Mouse (Mus musculus) embryonic facial prominence, embryonic 14.5 days (tissue): ENCODE results near the gene Zfp612. TPM values are rescaled to one million over a fixed set of nuclear protein-coding genes. Genes with fewer than 3 reads are reported as not detected.

Experiments
- ATAC-seq: fragments of 200-750 bp; cut with Nextera tagmentation; 2 replicates; pipeline ENCODE4 v1.8.0; 2017; ENCODE audit warnings: low read depth, moderate number of reproducible peaks, moderate TSS enrichment
- DNase-seq: peaks from one replicate; pipeline ENCODE4 v3.0.0-alpha.2; 2015; ENCODE audit warnings: low spot score
- H3K27ac ChIP-seq: fragments of 300-500 bp; sonication (generic); replicated peaks from 2 replicates; pipeline ENCODE4 v1.5.1; 2014; ENCODE audit warnings: low read depth, mild to moderate bottlenecking, low read length, moderate library complexity
- H3K27me3 ChIP-seq: fragments of 300-500 bp; sonication (generic); replicated peaks from 2 replicates; pipeline ENCODE4 v1.6.1; 2014; ENCODE audit warnings: low read length; ENCODE audit not compliant: control insufficient read depth, insufficient read depth
- H3K36me3 ChIP-seq: fragments of 300-500 bp; sonication (generic); 2 replicates; pipeline ENCODE4 v1.6.1; 2014; ENCODE audit warnings: low read length, mixed read lengths; ENCODE audit not compliant: control insufficient read depth, insufficient read depth
- H3K4me1 ChIP-seq: fragments of 300-500 bp; sonication (generic); 2 replicates; pipeline ENCODE4 v1.6.1; 2014; ENCODE audit warnings: antibody characterized with exemption, low read length; ENCODE audit not compliant: control insufficient read depth, insufficient read depth
- H3K4me2 ChIP-seq: fragments of 300-500 bp; sonication (generic); 2 replicates; pipeline ENCODE4 v1.6.1; 2014; ENCODE audit warnings: low read depth, mild to moderate bottlenecking, low read length, moderate library complexity, mixed read lengths
- H3K4me3 ChIP-seq: fragments of 300-500 bp; sonication (generic); 2 replicates; pipeline ENCODE4 v1.5.1; 2014; ENCODE audit warnings: low read depth, mild to moderate bottlenecking, low read length
- H3K9ac ChIP-seq: fragments of 300-500 bp; sonication (generic); 2 replicates; pipeline ENCODE4 v1.6.1; 2014; ENCODE audit warnings: low read depth, mild to moderate bottlenecking, low read length, moderate library complexity, mixed read lengths
- H3K9me3 ChIP-seq: fragments of 300-500 bp; sonication (generic); 2 replicates; pipeline ENCODE4 v1.6.1; 2016; ENCODE audit warnings: low read length; ENCODE audit not compliant: control insufficient read depth
- WGBS: fragments of 180-500 bp; shearing (Covaris S2); extraction: QIAGEN DNeasy Blood & Tissue Kit; methylation state at CpG from one replicate; pipeline ENCODE4 v1.1.7; 2014; 5-methylcytosine and 5-hydroxymethylcytosine counted together
- polyA plus RNA-seq: library from polyadenylated mRNA; unstranded; fragments of >200 nt; fragmentation: Nextera tagmentation; extraction: Ambion mirVana; gene quantifications from 2 replicates; pipeline ENCODE4 v1.2.1, GENCODE M21; 2014

Gene Zfp612
- polyA plus RNA-seq, 1 experiment from 2014 or later: 6.2 TPM

- Histone ChIP-seq H3K9ac (no peak overlapping the region), H3K4me1 (no peaks in the 10 kb centered on the region), H3K9me3 (no peaks in the 10 kb centered on the region), H3K27ac (no peak overlapping the region), H3K36me3 (no peaks in the 10 kb centered on the region), H3K4me3 (no peak overlapping the region), H3K27me3 (no peaks in the 10 kb centered on the region), H3K4me2 (no peak overlapping the region)
- 67% methylated on average over 4 of the region's 4 CpGs for WGBS
- no peak for DNase-seq
- no peak for ATAC-seq
Measured at GRCm38 (mm10) chr8:110140770-110141169, 61.2 kb downstream of the Zfp612 start.

Other genes with a start within 250 kb of the Zfp612 start
- 2.8 and 2.9 TPM in 2 replicates for gene Phlpp2, start 211.2 kb upstream of the Zfp612 start, polyA plus RNA-seq
- gene Marveld3, start 117.5 kb upstream of the Zfp612 start, polyA plus RNA-seq: 1.8 and 2.1 TPM in 2 replicates
- 0.08 TPM in 1 of 2 replicates, not detected in the other for gene Tat, start 89.3 kb upstream of the Zfp612 start, polyA plus RNA-seq
- gene Chst4, start 40.0 kb upstream of the Zfp612 start, polyA plus RNA-seq: not detected in 2 replicates
- gene Gm21964, start 21.5 kb downstream of the Zfp612 start, polyA plus RNA-seq: not detected in 2 replicates
- not detected in 2 replicates for gene Gm17720, start 23.0 kb downstream of the Zfp612 start, polyA plus RNA-seq
- gene Calb2, start 88.5 kb downstream of the Zfp612 start, polyA plus RNA-seq: 14.7 and 17.5 TPM in 2 replicates
- 7.1 and 8.1 TPM in 2 replicates for gene Cmtr2, start 135.9 kb downstream of the Zfp612 start, polyA plus RNA-seq
- gene Hydin, start 187.2 kb downstream of the Zfp612 start, polyA plus RNA-seq: 0.25 and 0.32 TPM in 2 replicates